Mouse (Mus musculus) forelimb bud, embryonic 11.5 days (tissue): ENCODE measurements around the gene Ttc16.

Experiments
- DNase-seq: peaks from one replicate; pipeline ENCODE4 v3.0.0-alpha.2; 2012; ENCODE audit warnings: low read depth, low spot score

Gene Ttc16

DNA sequence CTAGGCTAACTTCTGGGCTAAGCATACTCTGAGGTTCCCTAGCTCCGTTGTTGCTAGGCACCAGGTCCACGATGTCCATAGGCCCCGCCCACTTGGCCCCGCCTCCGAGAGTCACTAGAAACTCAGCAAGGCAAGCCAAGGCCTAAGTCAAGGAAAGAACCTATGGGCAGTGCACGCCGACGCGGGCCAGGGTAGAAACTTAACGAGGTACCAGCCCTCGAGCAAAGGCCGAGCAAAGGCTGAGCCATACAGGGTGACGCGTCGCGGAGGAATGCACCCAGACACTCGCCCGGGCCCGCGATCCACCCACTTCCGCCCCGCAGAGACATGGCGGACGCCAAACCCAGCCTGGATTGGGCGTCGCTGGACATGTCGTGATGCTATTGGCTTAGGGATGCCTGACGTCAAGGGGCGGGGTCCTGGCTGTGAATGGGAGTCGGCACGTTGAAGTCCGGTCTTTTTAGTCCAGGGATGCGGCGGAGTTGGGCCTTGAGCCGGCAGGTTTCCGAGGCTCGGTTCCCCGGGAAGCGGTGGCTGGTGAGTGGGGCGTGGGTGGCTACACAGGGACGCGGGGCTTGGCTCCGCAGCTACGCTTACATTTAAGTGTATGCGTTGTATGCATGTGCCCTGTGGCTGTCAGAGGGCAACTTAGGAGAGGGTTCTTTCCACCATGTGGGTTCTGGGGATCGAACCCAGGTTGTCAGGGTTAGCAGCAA, at the start of gene Ttc16, which contains the start of gene Ptrh1:
Gene Ttc16, minus strand, starts transcription at position 275 of the 716 bp plus-strand sequence.
Gene Ptrh1, plus strand, starts transcription at position 428 of the 716 bp plus-strand sequence.
- peak; percentile 95 for DNase-seq

GRCm38 (mm10) chr2:32824778-32825177, 49.3 kb upstream of the Ttc16 start:
- no peak for DNase-seq

DNA sequence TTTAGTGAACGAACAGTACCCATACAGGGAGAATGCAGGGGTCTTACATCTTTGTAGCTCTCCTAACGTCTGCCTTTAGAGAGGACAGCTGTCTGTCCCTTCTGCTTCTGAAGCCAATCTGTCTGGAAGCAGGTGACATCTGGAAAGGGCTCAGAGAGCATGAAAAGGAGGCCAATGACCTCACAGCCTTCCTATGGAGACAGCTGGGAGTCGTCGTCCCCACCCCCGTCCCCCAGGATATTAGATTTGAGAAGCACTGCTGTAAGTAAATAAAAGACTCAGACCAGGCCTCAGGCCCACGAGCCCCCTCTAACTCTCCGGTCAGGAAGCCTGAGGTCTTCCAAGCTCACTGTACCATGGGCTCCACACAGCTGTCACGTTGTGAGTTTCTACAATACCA, 48.7 kb upstream of the Ttc16 start:
- no peak for DNase-seq

DNA sequence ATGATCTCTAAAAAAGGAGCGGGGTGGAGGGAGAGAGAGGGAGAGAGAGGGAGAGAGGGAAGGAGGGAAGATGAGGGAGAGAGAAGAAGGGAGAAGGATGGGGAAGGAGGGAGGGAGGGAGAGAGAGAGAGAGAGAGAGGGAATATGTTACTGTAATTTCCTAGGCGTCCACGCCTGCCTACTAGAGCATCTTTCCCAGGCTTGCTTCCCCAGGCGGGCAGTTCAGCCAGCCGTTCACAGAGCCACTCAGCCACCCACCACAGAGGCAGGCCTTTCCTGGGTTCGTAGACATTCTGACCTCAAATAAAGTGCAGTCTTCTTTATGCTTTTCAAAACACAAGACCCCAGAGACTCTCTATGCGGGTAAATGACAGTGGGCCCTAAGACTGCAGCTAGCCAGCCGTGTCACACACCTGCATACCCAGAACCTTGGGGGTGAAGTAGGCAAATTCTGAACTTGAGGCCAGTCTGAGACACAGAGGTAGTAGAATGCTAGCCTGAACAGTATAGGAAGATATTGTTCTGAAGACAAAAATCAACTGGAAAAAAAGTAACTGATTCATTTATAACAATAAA, 48.2 kb upstream of the Ttc16 start:
- DNase-seq = no peak

DNA sequence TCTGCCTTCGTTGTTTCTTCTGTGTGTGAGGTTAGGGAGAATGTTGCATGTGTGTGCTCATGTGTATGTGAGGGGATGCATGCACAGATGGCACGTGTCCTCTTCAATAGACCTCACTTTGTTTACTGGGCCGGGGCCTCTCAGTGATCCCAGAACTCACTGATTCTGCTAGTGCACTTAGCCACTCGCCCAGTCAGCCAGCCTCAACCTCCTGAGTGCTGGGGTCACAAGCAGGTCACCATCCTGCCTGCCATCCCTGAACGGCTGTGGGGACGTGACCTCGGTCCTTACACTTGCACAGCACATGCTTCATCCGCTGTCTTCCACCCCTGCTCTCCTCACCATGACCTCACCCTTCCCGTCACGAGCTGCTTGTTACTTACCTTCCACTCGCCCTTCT, 47.7 kb upstream of the Ttc16 start:
- no peak for DNase-seq

GRCm38 (mm10) chr2:32822643-32823042, 47.2 kb upstream of the Ttc16 start:
- no peak for DNase-seq

DNA sequence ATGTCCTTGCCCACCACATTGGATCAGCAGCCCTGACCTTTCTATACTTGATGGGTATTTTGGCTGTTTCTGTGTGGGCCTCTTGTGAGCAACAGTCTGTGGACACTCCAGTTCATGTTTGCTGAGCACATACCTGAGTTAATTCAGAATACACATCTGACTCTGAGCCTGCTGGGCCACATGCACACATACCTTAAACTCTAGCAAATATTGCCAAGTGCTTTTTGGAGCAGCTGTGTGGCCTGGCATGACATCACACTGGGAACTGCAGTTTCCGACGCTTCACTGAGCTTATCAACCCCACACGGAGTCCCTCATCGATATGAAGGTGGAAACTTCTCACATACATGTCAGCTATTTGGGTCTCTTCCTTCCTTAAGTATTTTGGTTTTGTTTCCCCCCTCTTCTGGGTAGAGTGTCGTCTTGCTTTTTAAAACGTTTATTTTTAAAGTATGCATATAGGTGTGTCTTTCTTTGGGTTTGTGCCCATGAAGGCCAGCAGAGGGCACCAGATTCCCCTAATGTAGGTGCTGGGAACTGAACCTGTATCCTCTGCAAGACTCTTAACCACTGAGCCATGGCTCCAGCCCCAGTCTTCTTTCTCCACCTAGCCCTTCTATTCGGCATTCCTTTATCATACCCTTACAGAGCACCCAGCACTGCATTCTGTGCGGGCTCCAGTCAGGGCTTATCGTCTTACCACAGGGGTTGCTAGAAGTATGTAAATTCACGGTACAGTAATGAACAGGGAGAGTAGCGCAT, 45.8 kb upstream of the Ttc16 start:
- no peak for DNase-seq

DNA sequence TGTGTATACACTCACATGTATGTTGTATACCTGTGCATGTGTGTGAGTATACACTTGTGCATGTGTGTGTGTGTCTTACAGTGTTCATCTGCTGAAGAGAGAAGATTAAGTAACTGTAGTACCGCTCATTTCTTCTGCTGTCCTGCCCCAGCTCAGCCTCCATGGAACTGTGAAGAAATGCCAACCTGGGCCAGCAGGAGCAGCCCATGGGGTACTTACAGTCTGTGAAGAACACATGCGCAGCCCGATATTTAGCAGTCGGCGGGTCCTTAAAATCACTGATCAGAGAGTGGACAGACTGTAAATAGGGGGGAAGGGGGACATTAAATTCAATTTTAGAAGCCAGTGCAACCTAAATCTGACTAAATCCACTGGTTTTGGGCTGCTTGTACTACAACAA, 42.8 kb upstream of the Ttc16 start:
- no peak for DNase-seq

GRCm38 (mm10) chr2:32817589-32817988, 42.2 kb upstream of the Ttc16 start:
- no peak for DNase-seq

- DNase-seq = peak; percentile 63
These were observed 41.6 kb upstream of the Ttc16 start for GRCm38 (mm10) chr2:32816946-32817581.

DNA sequence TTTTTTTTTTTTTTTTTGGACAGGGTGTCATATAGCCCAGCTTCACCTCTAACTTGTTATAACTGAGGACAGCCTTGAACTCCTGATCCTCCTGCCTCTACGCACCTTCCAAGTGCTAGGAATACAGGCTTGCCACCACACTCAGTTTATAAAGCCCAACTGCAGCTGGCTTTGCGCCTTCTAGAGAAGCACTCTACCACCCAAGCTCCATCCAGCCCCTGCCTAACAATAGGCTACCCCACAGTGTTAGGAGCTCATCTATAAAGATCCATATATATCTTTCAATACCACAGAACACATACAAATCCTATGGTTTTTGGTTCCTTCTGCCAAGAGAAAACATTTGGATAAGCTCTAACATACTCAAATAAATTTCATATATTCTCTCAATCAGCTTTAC, 41.1 kb upstream of the Ttc16 start:
- DNase-seq = no peak

DNA sequence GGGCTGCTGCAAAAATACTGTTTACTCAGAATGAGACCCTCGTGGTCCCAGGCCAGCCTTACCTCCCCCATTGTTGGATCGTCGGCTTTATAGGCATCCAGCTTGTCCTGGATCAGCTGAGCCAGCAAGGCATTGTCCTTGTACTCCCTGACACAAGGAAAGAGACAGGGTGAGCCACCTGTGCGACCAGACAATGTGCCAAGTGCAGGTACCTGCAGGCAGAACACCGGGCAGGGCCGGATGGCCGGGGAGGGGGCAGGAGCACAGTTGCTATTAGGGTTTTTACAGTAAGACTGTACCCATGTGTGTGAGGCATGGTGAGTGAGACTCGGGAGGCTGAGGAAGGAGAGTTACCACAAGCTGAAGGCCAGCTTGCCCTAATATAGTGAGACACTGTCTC, 36.5 kb upstream of the Ttc16 start:
- no peak for DNase-seq

DNA sequence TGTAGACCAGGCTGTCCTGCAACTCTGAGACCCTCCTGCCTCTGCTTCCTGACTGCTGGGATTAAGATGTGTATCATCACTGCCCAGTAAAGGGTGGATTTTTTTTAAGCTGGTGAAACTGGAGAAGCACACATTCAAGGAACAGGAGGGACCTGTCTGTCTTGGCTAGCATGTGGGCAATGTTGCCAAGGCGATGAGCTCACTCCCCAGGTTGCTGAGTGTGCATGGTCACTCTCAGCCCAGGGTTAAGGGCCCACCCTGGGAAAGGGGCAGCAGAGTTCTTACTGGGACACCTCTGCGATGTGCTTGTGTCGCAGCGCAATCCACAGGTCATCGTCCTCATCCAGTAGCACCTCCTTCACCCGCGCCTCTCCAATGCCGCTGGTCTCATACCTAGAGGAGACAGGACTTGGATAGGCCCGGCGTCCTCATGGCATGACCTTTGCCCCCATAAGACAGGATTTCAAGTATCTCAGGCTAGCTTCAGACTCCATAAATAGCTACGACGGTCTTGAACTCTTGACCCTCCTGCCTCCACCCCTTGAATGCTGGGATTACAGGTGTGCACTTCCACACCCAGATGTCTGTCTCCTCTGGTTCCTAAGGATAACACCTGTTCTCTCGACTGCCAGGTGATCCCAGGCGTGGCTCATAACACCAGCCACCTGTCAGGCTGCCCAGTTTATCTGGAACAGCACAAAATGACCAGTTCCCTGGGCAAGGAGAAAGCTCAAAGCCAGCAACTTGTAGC, 33.6 kb upstream of the Ttc16 start:
- no peak for DNase-seq

GRCm38 (mm10) chr2:32798251-32798962, 23.0 kb upstream of the Ttc16 start:
- no peak for DNase-seq

DNA sequence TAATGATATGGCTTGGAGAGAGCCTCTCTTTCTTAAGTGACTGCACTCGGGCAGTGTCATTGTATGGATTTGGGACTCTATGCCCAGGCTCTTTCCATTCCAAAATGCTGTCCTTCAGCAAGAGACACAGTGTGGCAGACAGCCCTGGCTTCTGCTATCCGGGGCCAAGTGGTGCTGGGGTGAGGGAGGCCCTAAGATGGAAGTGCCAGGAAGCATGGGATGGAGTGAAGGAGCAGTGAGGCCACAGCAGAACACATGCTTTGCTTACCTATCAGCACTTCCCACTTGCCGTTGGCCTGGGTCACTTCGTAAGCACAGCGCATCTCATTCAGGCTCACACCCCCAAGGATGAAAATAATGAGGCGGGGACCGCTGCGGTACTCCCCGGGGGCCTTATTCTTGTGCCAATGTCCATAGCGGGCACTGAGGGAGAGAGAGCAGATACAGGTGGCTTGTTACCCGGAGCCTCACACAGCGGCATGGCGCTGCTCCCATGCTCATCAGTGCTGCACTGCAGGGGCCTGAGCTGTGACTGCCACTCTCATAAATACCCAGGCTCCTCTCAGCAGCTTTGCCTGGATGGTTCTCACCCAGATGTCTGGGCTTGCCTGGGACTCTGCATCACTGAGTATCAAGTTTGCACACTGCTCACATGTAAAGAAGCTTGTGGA, 20.4 kb upstream of the Ttc16 start:
- DNase-seq = no peak

GRCm38 (mm10) chr2:32791297-32791696, 15.9 kb upstream of the Ttc16 start:
- DNase-seq = no peak

DNA sequence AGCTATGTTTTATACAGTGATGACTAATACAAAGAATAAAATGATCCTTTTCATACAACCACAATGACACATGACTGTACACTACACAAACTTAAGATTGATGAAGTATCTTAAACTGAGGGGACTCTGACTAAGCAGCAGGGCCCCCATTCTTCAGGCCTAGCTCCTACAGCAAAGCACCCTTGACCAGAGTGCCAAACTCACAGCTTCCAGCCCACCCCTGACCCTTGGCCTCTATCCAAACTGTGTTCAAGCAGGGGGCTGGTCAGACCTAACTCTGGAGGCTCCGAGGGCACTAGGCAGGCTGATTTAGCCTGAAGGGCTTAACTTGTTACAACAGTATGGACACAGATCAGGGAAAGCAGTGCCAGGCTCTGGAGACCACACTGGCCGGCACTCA, 13.1 kb upstream of the Ttc16 start:
- no peak for DNase-seq

- no peak for DNase-seq
These were observed 11.7 kb upstream of the Ttc16 start for GRCm38 (mm10) chr2:32787176-32787575.

GRCm38 (mm10) chr2:32784048-32784681, 8.7 kb upstream of the Ttc16 start, which contains the start of gene Cfap157:
TSS of gene Cfap157 (minus strand) at chr2:32784428.
- DNase-seq = peak; percentile 42

DNA sequence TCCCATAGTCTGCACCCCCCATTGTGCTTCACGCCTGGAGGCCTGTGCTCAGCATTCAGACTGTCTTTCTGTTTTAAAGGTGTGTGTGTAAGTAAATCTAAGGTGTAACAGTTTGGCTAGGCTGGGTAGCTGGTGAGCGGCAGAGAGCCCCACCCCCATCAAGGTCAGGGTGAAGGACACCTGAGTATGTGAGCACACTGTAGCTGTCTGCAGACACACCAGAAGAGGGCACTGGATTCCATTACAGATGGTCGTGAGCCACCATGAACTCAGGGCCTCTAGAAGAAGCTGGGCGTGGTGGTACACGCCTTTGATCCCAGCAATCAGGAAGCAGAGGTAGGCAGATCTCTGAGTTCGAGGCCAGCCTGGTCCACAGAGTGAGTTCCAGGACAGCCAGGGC, 6.3 kb upstream of the Ttc16 start:
- DNase-seq = no peak
